Mouse (Mus musculus): Measurements from ENCODE around the gene 1810013L24Rik. TPM values are rescaled to one million over a fixed set of nuclear protein-coding genes. Genes with fewer than 3 reads are reported as not detected.

The 1810013L24Rik gene
- total RNA-seq (2021), result 100 to 1,000 TPM; 112 to 121 TPM
- long read RNA-seq, experiment 1, full-length matches to known transcripts, result 9 of 24 reads
- long read RNA-seq, experiment 1, partial matches to known transcripts, result 7 of 24 reads
- long read RNA-seq, experiment 1, other reads (novel, unspliced or antisense), result 8 of 24 reads
- long read RNA-seq, experiment 2, full-length matches to known transcripts, result 12 of 30 reads
- long read RNA-seq, experiment 2, partial matches to known transcripts, result 6 of 30 reads
- long read RNA-seq, experiment 2, other reads (novel, unspliced or antisense), result 12 of 30 reads

- peak; percentile 96 to 99 for DNase-seq (ENCODE audit: low spot score in 2 of 2)
Measured at GRCm38 (mm10) chr16:8829564-8830359, at the start of gene 1810013L24Rik. TSS of gene 1810013L24Rik (plus strand) at chr16:8830100.

DNA sequence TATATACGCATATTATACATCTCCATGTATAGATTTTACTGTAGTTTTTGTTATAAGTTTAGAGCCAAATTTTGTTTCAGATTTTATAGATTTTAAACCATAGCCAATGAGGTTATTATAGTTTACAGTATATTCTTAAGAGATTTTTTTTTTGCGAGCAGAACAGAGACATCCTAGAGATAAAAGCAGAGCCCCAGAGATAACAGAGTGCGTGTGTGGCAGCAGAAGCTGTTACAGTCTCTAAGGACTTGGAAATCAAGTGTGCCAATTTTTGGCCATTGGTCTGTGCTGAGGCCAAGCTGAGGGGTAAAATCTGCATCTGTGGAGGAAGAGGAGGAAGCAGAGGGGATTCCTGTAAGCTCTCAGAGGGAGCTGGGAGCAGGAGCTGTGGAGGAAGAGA lies 49.7 kb upstream of the 1810013L24Rik start:
- DNase-seq (ENCODE audit: low spot score in 2 of 2), result no peak

DNA sequence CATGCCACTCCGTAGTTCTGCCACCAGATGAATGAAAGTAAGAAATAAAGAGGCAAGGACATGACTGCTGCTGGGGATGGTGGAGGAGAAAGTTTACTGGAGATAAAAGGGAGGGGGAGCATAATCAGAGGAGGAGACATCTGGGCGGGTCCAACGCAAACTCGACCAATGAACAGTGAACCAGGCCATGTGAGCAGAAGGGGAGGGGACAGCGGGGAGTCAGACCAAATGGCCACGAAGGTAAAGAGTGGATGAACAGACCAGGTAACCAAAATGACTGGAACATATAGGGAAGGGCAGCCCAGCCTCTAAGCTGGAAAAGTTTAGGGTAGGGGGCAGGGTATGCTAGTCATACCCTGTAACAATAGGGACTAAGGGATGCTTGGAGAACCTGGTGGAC lies 48.7 kb upstream of the 1810013L24Rik start:
- DNase-seq (ENCODE audit: low spot score in 2 of 2), result no peak

DNA sequence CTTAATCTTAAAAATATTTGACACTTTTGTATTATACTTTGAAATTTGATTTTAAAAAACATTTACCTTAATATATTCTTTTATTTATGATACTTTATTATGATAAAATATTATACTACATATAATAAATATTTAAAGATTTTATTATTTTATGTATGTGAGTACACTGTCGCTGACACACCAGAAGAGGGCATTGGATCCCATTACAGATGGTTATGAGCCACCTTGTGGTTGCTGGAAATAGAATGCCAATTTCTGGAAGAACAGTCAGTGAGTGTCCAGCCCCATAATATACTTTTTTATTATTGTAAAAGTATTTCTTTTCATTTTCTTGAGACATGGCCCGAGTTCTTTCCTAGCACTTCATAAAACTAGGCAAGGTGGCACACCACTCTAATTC lies 48.2 kb upstream of the 1810013L24Rik start:
- DNase-seq (ENCODE audit: low spot score in 2 of 2), result no peak

GRCm38 (mm10) chr16:8783198-8783913 lies 46.5 kb upstream of the 1810013L24Rik start:
- DNase-seq (ENCODE audit: low spot score in 2 of 2), result no peak

DNA sequence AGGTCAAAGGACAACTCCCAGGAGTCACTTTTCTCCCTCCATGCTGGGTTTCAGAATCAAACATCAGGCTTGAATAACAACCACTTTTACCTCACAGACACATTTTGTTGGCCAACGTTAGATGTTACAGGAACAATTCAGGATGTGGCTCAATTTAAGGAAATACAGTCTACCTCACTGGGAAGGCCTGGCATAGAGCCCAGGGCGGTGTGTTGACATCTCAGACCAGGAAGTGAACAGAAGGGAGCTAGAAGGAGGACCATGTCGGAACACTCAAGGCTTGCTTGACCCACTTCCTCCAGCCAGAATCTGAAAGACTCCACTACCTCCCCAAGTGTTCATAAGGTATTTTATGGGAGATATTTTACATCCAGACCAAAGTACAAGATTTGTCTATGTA lies 45.1 kb upstream of the 1810013L24Rik start:
- DNase-seq (ENCODE audit: low spot score in 2 of 2), result no peak

- no peak for DNase-seq (ENCODE audit: low spot score in 2 of 2)
Measured at GRCm38 (mm10) chr16:8790886-8791285, 39.0 kb upstream of the 1810013L24Rik start.

DNA sequence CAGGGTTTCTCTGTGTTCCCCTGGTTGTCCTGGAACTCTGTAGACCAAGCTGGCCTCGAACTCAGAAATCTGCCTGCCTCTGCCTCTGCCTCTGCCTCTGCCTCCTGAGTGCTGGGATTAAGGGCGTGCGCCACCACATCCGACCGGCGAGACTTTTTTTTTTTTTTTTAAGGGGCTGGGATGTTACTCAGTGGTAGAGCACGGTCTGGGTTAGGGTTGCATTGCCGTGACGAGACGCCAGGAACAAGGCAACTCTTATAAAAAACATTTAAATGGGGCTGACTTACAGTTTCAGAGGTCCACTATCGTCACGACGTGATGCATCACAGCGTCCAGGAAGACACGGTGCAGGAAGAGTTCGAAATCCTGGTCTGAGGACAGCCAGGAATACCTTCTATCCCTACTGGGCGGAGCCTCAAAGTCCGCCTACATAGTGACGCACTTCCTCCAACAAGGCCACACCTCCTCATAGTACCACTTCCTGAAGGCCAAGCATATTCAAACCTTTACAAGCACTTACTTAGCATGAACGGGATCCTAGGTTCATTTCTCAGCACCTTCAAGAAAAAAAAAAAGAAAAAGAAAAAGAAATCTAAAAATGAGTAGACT lies 37.8 kb upstream of the 1810013L24Rik start, which contains the start of gene Usp7:
Gene Usp7 (minus strand): TSS at position 360 of the 609 bp plus-strand sequence.
- no peak for DNase-seq (ENCODE audit: low spot score in 2 of 2)

- DNase-seq (ENCODE audit: low spot score in 2 of 2), result no peak
Measured at GRCm38 (mm10) chr16:8794952-8795351, 34.9 kb upstream of the 1810013L24Rik start.

DNA sequence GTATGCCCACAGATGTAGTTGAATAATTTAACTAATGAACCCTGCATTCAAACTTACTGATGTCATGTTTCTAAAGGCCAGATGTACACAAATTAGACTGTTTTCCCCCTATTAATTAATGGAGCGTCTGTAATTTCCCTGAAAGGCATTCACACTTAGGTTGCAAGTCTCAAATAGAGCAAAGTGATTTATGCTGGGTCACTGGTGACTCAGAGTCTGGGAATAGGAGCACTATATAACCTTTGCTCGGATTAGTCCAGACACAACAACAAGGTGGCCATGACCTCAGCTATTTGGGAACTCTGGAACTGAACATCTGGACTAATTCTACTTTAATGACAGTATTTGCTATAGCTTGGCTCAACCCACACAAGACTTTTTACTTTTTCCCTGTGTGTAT lies 34.0 kb upstream of the 1810013L24Rik start:
- DNase-seq (ENCODE audit: low spot score in 2 of 2), result no peak

GRCm38 (mm10) chr16:8806703-8807102 lies 23.2 kb upstream of the 1810013L24Rik start:
- DNase-seq (ENCODE audit: low spot score in 2 of 2), result no peak

DNA sequence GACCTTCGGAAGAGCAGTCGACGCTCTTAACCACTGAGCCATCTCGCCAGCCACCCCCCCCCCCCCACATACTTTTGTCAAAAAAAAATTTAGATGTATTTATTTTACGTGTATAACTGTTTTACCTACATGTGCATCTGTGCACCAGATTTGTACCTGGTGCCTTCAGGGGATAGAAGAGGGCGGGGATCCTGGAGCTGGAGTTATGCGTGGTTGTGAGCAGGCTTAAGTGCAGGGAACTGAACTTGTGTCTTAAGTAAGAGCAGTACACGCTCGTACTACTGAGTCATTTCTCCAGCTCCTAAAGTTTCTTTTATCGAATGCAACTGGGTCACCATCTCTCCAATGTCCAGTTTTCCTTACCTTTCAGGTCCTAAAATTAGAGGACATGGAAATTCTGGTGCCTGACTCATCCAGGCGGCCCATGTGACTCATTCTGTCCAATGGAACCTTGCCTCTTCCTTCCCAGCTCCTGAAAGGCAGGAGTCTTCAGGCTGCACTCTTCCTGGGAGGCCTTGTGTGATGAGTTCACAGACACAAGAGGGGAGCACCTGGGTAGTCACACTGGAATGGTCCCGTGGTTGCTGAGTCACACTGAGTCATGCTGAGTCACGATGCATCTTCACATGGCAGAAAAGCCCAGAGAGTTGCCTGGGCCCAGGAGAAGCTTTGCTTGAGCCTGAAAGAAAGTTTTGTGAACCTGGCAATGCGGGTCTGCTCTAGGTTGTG lies 19.3 kb upstream of the 1810013L24Rik start:
- DNase-seq (ENCODE audit: low spot score in 2 of 2), result no peak

- no peak for DNase-seq (ENCODE audit: low spot score in 2 of 2)
Measured at GRCm38 (mm10) chr16:8817872-8818271, 12.0 kb upstream of the 1810013L24Rik start.

DNA sequence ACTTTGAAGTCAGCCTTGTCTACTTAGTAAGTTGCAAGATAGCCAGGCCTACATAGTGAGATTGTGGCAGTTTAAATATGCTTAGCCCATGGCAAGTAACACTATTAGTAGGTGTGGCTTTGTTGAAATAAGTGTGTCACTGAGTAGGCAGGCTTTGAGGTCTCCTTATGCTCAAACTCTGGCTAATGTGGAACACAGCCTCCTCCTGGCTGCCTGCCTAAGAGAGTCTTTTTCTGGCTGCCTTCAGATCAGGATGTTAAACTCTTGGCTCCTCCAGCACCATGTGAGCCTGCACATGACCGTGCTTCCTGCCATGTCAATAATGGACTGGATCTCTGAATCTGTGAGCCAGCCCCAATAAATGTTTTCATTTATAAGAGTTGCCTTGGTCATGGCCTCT lies 8.5 kb upstream of the 1810013L24Rik start:
- DNase-seq (ENCODE audit: low spot score in 2 of 2), result no peak

DNA sequence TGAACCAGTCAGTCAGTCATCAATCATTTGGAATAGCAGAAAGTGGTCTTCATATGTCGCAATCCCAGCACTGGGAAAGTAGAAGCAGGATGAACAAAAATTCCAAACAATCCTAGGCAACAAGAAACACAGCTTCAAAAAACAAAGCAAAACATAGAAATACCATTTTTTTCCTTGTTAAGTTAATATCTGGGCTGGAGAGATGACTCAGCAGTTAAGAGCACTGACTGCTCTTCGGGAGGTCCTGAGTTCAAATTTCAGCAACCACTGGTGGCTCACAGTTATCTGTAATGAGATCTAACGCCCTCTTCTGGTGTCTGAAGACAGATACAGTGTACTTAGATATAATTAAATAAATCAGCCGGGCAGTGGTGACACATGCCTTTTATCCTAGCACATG lies 7.3 kb upstream of the 1810013L24Rik start:
- DNase-seq (ENCODE audit: low spot score in 2 of 2), result no peak

- no peak for DNase-seq (ENCODE audit: low spot score in 2 of 2)
Measured at GRCm38 (mm10) chr16:8823661-8824060, 6.2 kb upstream of the 1810013L24Rik start.

GRCm38 (mm10) chr16:8827366-8827765 lies 2.5 kb upstream of the 1810013L24Rik start:
- no peak for DNase-seq (ENCODE audit: low spot score in 2 of 2)

- DNase-seq (ENCODE audit: low spot score in 2 of 2), result no peak
Measured at GRCm38 (mm10) chr16:8828636-8829563, 1.0 kb upstream of the 1810013L24Rik start.

DNA sequence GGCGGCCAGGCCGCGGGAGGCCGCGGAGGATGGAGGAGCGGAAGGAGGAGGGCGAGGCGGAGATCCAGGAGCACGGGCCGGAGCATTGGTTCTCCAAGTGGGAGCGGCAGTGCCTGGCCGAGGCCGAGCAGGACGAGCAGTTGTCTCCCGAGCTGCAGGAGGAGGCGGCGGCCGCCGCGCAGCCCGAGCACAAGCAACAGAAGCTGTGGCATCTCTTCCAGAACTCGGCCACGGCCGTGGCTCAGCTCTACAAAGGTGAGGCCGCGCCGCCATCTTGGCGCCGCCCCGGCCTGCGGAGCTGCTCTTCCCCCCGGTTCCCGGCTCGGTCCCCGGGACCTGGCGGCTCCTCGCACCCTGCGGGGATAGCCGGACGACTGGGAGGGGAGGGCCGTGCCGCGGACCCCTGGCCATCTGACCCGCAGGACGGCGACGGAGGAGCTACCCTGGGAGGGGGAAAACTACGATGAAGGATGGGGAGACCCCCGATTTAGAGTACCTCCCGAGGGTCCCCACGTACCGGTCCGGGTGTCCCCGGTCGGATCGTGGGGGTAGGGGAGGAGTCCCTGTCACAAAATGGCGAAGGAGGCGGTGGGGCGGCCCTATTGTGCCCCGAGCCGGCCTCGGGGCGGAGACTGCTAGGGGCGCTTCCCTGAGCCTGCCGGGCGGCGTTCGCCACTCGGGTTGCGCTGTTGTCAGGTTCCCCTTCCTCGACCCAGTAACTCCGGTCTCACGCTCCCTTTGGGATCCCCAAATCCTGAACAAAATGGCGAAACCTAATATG lies 721 bp downstream of the 1810013L24Rik start:
- DNase-seq (ENCODE audit: low spot score in 2 of 2), result peak; percentile 61 to 67

Measured in layer of hippocampus, postnatal 14 days (tissue).